Mouse (Mus musculus) left cerebral cortex, postnatal 10 days (tissue): ENCODE measurements around the gene Cdh13. TPM values are rescaled to one million over a fixed set of nuclear protein-coding genes. Genes with fewer than 3 reads are reported as not detected.
"Not testable (repeated sequence)": the region's sequence is repeated elsewhere in the genome, so short reads cannot be mapped to it uniquely, and the experiment has no call there.

Source experiments
- DNase-seq, 2 experiments: peaks; one replicate each; pipeline ENCODE4 v3.0.0; 2021 to 2022; ENCODE audit warnings: low spot score in 2 of 2, mixed read lengths in 1 of 2; ENCODE audit errors: extremely low spot score in 1 of 2
- intact Hi-C: fragments of 180-260 bp; cut with DNase I; formaldehyde crosslinking; loops from one replicate; pipeline ENCODE4 v1.15.1; 2025
- total RNA-seq, 2 experiments: library from RNA; stranded (reverse); gene quantifications; 2 replicates each; pipeline ENCODE4 v1.2.3; 2021

Gene Cdh13
- total RNA-seq, 2 experiments from 2014 or later = 190 to 200 TPM

GRCm38 (mm10) chr8:119300335-119300734, 1016.8 kb downstream of the Cdh13 start:
- no peak for DNase-seq
- intact Hi-C loops = no loop called here

DNA sequence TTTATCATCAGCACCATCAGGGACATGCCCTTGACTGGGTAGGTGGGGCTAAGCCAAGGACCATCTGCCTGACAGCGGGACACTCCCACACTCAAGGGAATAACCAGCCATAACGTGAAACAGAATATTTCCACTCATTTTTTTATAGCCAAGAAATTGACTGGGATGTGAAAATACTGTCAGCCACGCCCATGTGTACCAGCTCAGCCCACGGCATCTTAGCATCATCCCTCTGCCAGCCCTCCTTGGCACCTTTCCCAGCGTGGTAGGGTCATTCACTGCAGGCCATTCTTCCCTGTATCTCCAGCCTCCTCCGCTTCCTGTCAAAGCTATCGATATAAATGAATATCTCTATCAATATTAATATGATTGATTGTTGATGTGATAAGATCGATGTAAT, 1020.7 kb downstream of the Cdh13 start:
- intact Hi-C loops = no loop called here
- peak in 1 of 2 experiments; percentile 65 for DNase-seq

DNA sequence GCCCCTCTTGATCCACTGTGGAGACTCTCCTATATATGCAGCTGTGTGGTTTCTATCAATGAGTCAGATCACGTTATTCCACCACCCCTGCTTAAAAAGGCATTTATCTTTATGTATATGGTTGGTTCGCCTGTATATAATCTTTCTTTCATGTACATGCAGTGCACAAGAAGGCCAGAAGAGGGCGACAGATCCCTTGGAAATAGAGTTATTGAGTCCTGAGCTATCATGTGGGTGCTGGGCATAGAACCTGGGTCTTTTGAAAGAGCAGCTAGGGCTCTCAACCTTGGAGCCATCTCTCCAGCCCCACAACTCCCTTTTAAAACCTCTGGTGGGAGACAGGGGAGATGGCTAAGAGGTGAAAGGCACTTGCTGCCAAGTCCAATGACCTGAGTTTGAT, 1027.9 kb downstream of the Cdh13 start:
- DNase-seq = no peak
- intact Hi-C loops = loop anchor here (2.0 kb wide), 1 partner anchor 73 kb away; no protein-coding TSS in a partner anchor

- no peak for DNase-seq
- intact Hi-C loops = no loop called here
Measured at GRCm38 (mm10) chr8:119323215-119323614, 1039.7 kb downstream of the Cdh13 start.

DNA sequence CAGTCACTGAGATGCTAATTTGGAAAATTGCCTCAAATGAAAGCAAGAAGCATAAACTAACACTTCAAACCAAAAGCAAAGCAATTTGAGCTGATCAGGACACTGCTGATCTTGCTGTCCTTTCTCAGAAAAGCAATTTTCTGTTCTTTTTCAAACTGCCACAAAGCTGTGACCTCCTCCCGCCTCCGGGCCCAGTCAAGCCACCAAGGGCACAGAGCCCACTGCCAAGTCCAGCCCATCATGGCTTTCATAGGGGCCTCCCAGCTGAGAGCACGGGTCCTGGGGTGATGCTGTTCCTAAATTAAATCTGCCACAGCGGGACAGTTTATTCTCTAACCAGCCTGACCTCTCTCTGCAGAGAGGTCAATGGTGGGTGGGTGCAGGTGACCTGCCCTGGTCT, 1056.0 kb downstream of the Cdh13 start:
- DNase-seq = no peak
- intact Hi-C loops = no loop called here

DNA sequence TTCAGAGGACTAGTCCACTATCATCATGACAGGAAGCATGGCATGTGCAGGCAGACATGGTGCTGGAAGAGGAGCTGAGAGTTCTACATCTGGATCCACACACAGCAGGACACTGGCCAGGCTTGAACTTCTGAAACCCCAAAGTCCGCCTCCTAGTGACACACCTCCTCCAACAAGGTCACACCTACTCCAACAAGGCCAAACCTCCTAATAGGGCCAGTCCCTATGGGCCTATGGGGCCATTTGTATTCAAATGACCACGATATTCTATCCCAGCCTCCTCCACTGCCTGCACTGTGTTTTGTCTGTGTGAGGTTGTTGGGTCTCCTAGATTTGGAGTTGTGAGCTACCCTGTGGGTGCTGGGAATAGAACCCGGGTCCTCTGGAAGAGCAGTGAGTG, 1060.1 kb downstream of the Cdh13 start:
- intact Hi-C loops = no loop called here
- peak in 1 of 2 experiments; percentile 17 for DNase-seq

- peak; percentile 97 for DNase-seq
- intact Hi-C loops = no loop called here
Measured at GRCm38 (mm10) chr8:119344190-119344856, 1060.8 kb downstream of the Cdh13 start, which contains the start of gene Hsbp1. Gene Hsbp1, plus strand, starts transcription at chr8:119344488.

DNA sequence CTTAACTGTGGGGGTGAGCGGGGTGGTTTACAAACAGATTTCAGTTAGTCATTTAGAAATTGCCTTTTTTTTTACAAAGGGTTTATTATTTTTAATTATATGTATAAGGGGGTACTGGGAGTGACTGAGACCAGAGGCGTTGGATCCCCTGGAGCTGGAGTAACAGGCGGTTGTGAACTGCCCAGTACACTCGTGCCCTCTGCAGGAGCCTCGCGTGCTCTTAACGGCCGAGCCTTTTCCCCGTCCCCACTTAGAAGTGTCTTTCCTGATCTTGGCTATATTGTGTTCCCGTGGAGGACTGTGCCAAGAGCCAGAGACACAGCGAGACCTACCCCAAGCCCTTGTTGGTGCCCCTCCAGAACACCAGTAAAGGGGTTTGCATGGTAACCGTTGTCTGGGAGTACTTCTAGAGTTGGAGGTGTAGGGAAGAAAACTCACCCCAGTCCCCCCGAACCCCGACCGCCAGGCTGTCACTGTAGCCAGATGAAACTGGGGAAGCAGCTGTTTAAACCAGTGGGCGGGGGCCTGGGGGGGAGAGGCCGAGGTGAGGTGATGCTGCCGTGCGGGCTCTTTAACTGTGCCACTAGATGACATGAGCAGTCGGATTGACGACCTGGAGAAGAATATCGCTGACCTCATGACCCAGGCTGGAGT, 1061.6 kb downstream of the Cdh13 start:
- intact Hi-C loops = no loop called here
- peak in 1 of 2 experiments; percentile 18 for DNase-seq

GRCm38 (mm10) chr8:119345683-119346075, 1062.1 kb downstream of the Cdh13 start:
- intact Hi-C loops = no loop called here
- DNase-seq = no peak

GRCm38 (mm10) chr8:119351647-119352046, 1068.1 kb downstream of the Cdh13 start:
- no peak for DNase-seq
- intact Hi-C loops = no loop called here

DNA sequence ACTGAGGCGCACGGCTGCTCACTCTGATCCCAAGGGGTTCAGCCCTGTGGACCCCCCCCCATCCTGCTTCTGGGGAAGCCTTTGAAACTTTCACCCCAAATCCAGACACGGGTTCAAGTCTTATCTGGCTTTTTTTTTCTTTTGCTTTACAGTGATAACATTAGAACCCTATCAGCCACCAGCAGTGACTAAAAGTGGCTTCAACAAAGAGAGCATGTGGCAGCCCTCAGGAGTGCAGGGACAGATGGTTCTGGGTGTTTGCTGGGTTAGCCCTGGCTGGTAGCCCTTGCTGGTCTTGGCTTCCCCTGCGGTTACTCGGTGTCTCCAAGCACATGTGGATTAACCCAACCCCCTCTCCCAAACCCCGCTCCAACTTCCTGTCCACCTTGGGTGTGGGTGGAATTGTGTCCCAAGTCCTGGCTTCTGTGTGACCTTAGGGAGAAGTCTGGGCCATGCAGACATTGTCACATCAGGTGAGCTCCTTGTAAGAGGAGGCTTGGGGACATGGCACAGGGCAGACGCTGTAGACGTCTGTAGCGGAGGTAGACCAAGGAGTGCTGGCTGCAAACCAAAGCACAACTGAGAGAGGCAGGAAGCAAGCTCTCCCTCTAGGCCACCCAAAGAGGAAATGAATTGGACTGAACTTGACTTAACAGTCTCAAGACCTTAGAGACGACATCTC, 1069.6 kb downstream of the Cdh13 start:
- DNase-seq = no peak
- intact Hi-C loops = no loop called here

GRCm38 (mm10) chr8:119353659-119354023, 1070.1 kb downstream of the Cdh13 start:
- intact Hi-C loops = no loop called here
- no peak for DNase-seq

- DNase-seq, intact Hi-C loops: not testable (repeated sequence)
Measured at GRCm38 (mm10) chr8:119356631-119357030, 1073.1 kb downstream of the Cdh13 start.

GRCm38 (mm10) chr8:119358175-119358574, 1074.6 kb downstream of the Cdh13 start:
- no peak for DNase-seq
- intact Hi-C loops = no loop called here

- intact Hi-C loops = no loop called here
- peak in 1 of 2 experiments; percentile 74 for DNase-seq
Measured at GRCm38 (mm10) chr8:119358836-119359235, 1075.3 kb downstream of the Cdh13 start.

- intact Hi-C loops = no loop called here
Measured at GRCm38 (mm10) chr8:119360686-119361295, 1077.3 kb downstream of the Cdh13 start.

More at GRCm38 (mm10) chr8:119360686-119361295, 1077.3 kb downstream of the Cdh13 start:
- DNase-seq = no peak
